Mouse (Mus musculus) olfactory bulb, adult 2 months (tissue): ENCODE data around the gene Hexim2.

Source experiments
- CTCF ChIP-seq: fragments of 200-500 bp; IDR thresholded peaks from 2 replicates; pipeline ENCODE4 v1.5.1; 2012; ENCODE audit warnings: low read depth, mild to moderate bottlenecking, low read length, moderate library complexity; ENCODE audit not compliant: insufficient read depth
- POLR2A ChIP-seq: fragments of 200-500 bp; IDR thresholded peaks from 2 replicates; pipeline ENCODE4 v1.6.1; 2012; ENCODE audit warnings: mild to moderate bottlenecking, low read depth, low read length, moderate library complexity; ENCODE audit not compliant: insufficient read depth

- TF ChIP-seq POLR2A (no peak), CTCF (no peak)
Observed at GRCm38 (mm10) chr11:103171703-103172391, 39.6 kb downstream of the Hexim2 start.
